Mouse (Mus musculus) cerebellum, adult (tissue): Measurements from ENCODE around the gene Zbtb42.

ENCODE experiments used
- ATAC-seq: cut with Nextera tagmentation; 2 replicates; pipeline ENCODE4 v1.9.2; 2017; ENCODE audit warnings: mild to moderate bottlenecking, moderate library complexity, mixed read lengths; ENCODE audit not compliant: insufficient number of reproducible peaks, low FRiP score, low TSS enrichment

Zbtb42 gene

GRCm38 (mm10) chr12:112678555-112679026 lies at the start of gene Zbtb42:
Gene Zbtb42, plus strand, starts transcription at chr12:112678828.
- no peak for ATAC-seq

DNA sequence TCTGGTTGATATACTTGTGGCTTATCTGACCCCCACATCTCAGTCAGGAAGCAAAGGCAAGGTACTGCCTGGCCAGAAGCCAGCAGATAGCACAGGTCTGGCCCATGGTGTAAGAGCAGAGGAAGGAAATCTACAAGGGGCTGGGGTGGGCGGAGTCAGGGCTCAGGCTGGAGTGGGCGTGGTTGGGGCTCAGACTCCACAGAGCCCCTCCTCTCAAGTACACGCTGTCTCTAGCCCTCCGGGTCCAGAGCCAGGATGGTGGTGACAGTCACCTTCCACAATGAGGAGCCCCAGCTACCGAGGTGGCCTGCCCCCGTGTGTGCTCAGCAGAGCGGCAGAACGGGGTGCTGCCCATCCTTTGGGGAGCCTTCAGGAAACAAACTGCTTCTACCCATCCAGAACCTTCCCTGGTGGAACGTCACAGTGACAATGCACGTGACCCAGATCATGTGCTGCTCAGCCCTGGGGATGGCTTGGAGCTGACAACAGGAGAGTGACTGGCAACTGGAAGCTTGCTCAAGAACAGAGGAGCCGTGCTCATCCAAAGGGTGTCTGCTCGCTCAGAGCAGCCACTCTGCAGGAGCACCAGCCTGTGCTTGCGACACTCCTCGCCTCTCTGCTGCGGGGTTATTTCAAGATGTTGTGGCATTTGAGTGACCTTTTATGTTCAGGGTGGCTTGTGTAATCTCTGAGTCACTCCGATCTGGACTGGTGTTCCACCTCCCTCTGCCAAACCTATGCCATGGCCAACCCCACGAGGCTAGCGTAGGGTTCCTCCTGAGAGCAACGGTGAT lies 49.5 kb upstream of the Zbtb42 start:
- ATAC-seq = peak; percentile 21; the same call in 1 of the 2 replicates

- no peak for ATAC-seq
Observed at GRCm38 (mm10) chr12:112630029-112630428, 48.6 kb upstream of the Zbtb42 start.

DNA sequence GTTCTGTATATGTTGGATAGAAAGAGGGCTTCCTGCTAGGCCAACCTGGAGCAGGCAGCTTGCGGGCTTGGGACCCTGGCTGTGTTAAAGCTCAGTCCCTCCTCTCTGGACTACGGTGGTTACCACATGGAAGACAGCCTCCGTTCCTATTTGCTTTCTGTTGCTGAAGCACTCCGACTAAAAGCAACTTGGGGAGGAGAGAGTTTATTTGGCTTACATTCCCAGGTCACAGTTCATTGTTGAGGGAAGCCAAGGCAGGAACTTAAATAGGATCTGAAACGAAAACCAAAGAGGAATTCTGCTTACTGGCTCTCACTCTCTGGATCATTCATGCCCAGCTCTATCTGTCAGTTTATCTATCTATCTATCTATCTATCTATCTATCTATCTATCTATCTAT lies 47.8 kb upstream of the Zbtb42 start:
- no peak for ATAC-seq

GRCm38 (mm10) chr12:112631472-112631871 lies 47.2 kb upstream of the Zbtb42 start:
- ATAC-seq = no peak

DNA sequence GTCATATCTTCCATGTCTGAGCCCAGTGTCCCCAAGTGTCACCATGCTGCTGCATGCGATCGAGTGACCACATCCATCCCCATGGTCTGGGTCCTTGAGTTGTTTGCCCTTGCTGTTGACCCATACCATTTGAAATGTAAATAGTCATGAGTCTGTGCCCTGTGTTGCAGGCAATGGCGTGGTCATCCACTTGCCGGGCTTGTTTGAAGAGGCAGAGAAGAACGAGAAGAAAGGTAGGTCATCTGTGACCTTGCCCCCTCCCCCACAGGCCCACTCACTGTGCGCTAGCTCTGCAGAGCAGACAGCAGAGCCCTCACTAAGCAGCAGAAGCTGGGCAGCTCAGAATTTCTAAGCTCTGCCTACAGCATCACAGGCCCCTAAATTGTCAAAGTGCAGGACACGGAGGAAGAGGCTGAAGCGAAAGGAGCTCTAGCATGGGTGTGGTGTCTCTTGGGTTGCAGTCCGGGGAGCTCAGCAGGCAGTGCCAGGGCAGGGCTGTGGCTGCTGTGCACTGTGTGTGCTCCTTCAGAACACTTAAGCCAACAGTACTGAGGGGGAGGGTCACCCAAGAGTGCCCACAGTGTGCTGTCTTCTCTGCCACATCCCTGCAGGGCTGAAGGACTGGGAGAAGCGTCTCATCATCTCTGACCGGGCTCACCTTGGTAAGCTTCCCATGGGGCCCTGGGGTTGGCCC lies 46.4 kb upstream of the Zbtb42 start:
- no peak for ATAC-seq

DNA sequence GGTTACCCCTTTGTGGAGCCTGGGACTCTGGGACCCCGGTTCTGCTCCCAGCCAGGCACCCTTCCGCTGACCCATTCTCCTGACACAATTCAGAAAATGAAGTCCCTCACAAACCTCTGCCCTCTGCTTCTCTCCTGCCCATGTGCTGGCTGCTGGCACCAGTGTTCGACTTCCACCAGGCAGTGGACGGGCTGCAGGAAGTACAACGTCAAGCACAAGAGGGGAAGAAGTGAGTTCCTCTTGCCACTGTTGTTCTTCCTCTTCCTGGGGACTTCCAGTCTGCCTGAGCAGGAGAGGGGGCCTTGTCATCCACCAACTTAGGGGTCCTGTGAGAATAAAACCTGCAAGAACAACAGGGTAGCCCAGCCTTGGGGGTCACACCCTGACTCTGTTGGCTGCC lies 45.7 kb upstream of the Zbtb42 start:
- no peak for ATAC-seq

GRCm38 (mm10) chr12:112633686-112634085 lies 44.9 kb upstream of the Zbtb42 start:
- no peak for ATAC-seq

DNA sequence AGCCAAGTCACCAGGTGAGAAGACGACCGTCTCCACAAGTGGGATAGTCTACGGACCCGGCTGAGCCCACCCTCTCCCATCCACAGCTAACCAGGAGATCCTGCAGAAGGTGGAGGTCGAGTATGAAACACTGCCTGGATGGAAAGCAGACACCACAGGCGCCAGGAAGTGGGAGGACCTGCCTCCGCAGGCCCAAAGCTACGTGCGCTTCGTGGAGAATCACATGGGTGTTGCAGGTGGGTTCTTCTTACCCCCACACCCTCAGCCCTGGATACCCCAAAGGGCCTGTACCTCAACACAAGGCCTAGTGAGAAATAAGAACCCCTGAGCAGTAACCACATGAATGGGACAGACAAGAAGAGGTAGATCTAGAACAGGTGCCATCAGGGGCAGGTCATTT lies 39.1 kb upstream of the Zbtb42 start:
- ATAC-seq = no peak

- no peak for ATAC-seq
Observed at GRCm38 (mm10) chr12:112643126-112643525, 35.5 kb upstream of the Zbtb42 start.

GRCm38 (mm10) chr12:112644180-112644854 lies 34.3 kb upstream of the Zbtb42 start, which contains the start of gene Siva1:
Gene Siva1, plus strand, starts transcription at chr12:112644679.
- ATAC-seq = peak; percentile 94

DNA sequence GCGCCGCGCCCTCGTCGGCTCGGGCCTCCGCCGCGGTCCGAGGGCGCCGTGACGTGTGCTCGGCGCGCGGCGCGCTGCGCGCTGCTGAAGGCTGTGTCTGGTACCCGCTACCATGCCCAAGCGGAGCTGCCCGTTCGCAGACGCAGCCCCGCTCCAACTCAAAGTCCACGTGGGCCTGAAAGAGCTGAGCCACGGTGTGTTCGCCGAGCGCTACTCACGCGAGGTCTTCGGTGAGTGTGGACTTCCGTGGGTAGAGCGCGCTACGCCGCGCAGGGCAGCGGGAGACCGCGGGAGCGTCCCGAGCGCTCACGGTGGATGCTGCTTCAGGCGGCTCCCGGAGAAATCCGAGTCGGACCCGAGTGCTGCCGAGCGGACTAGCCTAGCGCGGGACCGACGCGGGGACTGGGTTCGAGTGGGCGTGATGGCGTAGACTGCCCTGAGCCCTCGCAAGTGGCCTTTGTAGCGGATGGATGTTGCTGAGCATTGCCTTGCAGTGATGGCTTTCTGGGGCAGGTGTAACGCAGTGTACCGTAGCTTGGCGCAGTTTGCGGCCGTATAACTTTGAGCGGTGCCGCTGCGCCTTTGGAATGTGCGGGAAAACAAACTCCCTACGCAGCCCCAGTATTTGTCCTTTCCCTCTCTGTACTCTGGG lies 33.6 kb upstream of the Zbtb42 start:
- ATAC-seq = no peak; the same call in none of the 2 replicates

- no peak for ATAC-seq
Observed at GRCm38 (mm10) chr12:112646139-112646538, 32.5 kb upstream of the Zbtb42 start.

- ATAC-seq = no peak
Observed at GRCm38 (mm10) chr12:112648081-112648480, 30.5 kb upstream of the Zbtb42 start.

DNA sequence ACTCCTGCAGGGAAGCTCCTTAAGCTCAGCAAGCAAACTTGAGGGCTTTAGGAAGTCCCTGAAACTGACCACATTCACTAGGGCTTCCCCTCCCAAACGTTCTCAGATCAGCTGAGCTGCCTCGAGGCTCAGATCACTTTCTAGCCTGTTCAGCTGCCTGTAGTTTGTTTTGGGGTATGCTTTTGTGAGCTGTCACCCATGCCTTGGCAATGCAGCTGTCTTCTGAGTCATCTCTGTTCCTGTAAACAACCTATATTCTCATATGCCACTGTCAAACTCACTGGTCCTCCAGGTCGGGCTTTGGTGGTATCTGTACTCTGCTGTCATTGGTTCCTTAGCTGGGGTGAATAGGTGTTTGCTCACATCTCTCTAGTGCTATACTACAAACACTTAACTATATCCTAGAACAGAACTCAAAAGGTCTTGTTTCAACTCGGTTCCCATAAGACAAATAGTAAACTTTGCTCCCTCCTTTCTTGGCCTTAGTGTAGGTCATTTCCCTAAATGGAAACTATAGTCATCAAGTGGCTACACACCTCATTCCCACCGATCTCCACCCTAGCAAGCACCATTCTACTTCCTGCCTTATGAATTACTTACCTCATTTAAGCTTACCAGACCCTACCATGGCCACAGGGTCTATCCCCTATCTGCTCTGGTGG lies 26.7 kb upstream of the Zbtb42 start:
- ATAC-seq = no peak

GRCm38 (mm10) chr12:112653157-112653824 lies 25.3 kb upstream of the Zbtb42 start:
- ATAC-seq = peak; percentile 54

- ATAC-seq = no peak
Observed at GRCm38 (mm10) chr12:112654076-112654475, 24.6 kb upstream of the Zbtb42 start.

GRCm38 (mm10) chr12:112658619-112659018 lies 20.0 kb upstream of the Zbtb42 start:
- no peak for ATAC-seq

DNA sequence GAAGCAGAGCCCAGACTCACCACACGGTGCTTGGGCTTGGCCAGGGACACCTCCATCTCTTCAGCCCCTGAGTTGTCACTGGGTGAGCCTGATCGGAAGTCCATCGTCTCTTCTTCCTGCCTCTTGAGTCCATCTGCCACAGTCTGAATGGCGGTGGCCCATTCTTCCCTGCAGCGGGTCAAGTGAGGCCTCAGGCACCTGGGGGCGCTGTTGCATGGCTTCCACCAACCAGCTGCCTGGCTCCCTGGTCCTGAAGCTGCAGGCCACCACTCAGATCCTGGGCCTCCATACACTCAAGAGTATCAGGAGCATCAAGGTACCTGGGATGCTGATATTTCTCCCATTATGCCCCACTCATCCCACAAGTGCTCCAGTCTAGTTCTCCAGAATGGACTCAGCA lies 19.5 kb upstream of the Zbtb42 start:
- no peak for ATAC-seq
